In genomic region chr9:24190261-24190588, GRCm38 (mm10) we compare ENCODE assay signal across 14 mouse cellular contexts.
DNase-seq lines count a peak whose midpoint lies in the region; ATAC-seq and TF ChIP-seq lines count a peak whose summit lies in the region.
"Had no signal": no experiment of that assay in that cellular context is flagged by ENCODE, and none has a peak within 500 bp of the region (broad histone marks: within the 10 kb centered on the region; RNA-seq: fewer than 3 reads in every experiment).

No protein-coding gene starts in this region.

- DNase-seq in forebrain, embryonic 11.5 days (ENCODE audit: low spot score): no peak
- no peak for DNase-seq in left cerebral cortex, adult 2 months (ENCODE audit: extremely low spot score in 1 of 2, low spot score in 2 of 2)
- no peak for DNase-seq in left cerebral cortex, adult 11 months (ENCODE audit: low spot score)
- peak; percentile 19 for DNase-seq in forebrain, embryonic 14.5 days (ENCODE audit: low spot score)
- DNase-seq in frontal cortex, postnatal 25 days (ENCODE audit: low spot score in 2 of 2): no peak
- DNase-seq: B cell, adult 2 months; cerebellum, adult 18-20 months; kidney, adult 2 months; kidney, postnatal 25 days; liver, embryonic 13.5 days; thymus, postnatal 36 days had no signal

- WGBS in forebrain, embryonic 13.5 days: 39% methylated on average over 1 of the region's 1 CpGs
- 66% methylated on average over 1 of the region's 1 CpGs for WGBS in forebrain, embryonic 11.5 days
- WGBS in forebrain, embryonic 14.5 days: 20% methylated on average over 1 of the region's 1 CpGs
- WGBS in midbrain, embryonic 15.5 days: 55% methylated on average over 1 of the region's 1 CpGs

- H3K4me1 ChIP-seq in forebrain, embryonic 13.5 days: peaks cover 15% of the 10 kb centered on the region
- no peaks in the 10 kb centered on the region for H3K4me1 ChIP-seq in forebrain, embryonic 11.5 days (replicated peaks; ENCODE audit: control insufficient read depth, insufficient read depth, low read length)
- peaks cover 12% of the 10 kb centered on the region for H3K4me1 ChIP-seq in forebrain, embryonic 14.5 days (ENCODE audit: control insufficient read depth, insufficient read depth, low read length)
- peaks cover 11% of the 10 kb centered on the region for H3K4me1 ChIP-seq in midbrain, embryonic 15.5 days
- H3K4me1 ChIP-seq: liver, embryonic 13.5 days had no signal

- H3K36me3 ChIP-seq in forebrain, embryonic 13.5 days (ENCODE audit: poor library complexity, severe bottlenecking): no peaks in the 10 kb centered on the region
- H3K36me3 ChIP-seq in forebrain, embryonic 11.5 days (ENCODE audit: control insufficient read depth, insufficient read depth, low read length): no peaks in the 10 kb centered on the region
- H3K36me3 ChIP-seq in forebrain, embryonic 14.5 days (ENCODE audit: control insufficient read depth, insufficient read depth, low read length): no peaks in the 10 kb centered on the region
- H3K36me3 ChIP-seq in midbrain, embryonic 15.5 days (replicated peaks): no peaks in the 10 kb centered on the region
- H3K36me3 ChIP-seq: liver, embryonic 13.5 days had no signal

- peak; percentile 50 for ATAC-seq in forebrain, embryonic 13.5 days
- ATAC-seq in forebrain, embryonic 11.5 days (replicated peaks; ENCODE audit: low FRiP score): no peak
- ATAC-seq in forebrain, embryonic 14.5 days: no peak
- peak; percentile 63 for ATAC-seq in midbrain, embryonic 15.5 days (replicated peaks)
- ATAC-seq: Patski had no signal

- H3K27me3 ChIP-seq in forebrain, embryonic 13.5 days: no peaks in the 10 kb centered on the region
- H3K27me3 ChIP-seq in forebrain, embryonic 11.5 days (ENCODE audit: control insufficient read depth, insufficient read depth, low read length): no peaks in the 10 kb centered on the region
- H3K27me3 ChIP-seq in forebrain, embryonic 14.5 days (replicated peaks; ENCODE audit: control insufficient read depth, insufficient read depth, low read length): no peaks in the 10 kb centered on the region
- no peaks in the 10 kb centered on the region for H3K27me3 ChIP-seq in midbrain, embryonic 15.5 days (replicated peaks)
- H3K27me3 ChIP-seq: liver, embryonic 13.5 days; Patski had no signal

- peak overlapping the region; percentile 80 for H3K27ac ChIP-seq in forebrain, embryonic 13.5 days
- H3K27ac ChIP-seq in forebrain, embryonic 11.5 days (ENCODE audit: low read depth, low read length): no peak overlapping the region
- H3K27ac ChIP-seq in left cerebral cortex, adult 2 months: peak overlapping the region; percentile 67
- peak overlapping the region; percentile 61; the same call in 1 of the 2 replicates for H3K27ac ChIP-seq in forebrain, embryonic 14.5 days (ENCODE audit: low read depth, low read length)
- H3K27ac ChIP-seq in midbrain, embryonic 15.5 days: 0 out of 2 replicates have a peak overlapping the region, but pooled peaks have one; percentile 30
- H3K27ac ChIP-seq: liver, embryonic 13.5 days had no signal

- intact Hi-C loops in left cerebral cortex, adult 2 months (cut with DNase I): no loop called here

- no peak overlapping the region for H3K4me2 ChIP-seq in forebrain, embryonic 13.5 days
- no peak overlapping the region for H3K4me2 ChIP-seq in forebrain, embryonic 11.5 days (ENCODE audit: low read depth, low read length, severe bottlenecking)
- no peak overlapping the region for H3K4me2 ChIP-seq in forebrain, embryonic 14.5 days (ENCODE audit: low read length)
- H3K4me2 ChIP-seq in midbrain, embryonic 15.5 days: no peak overlapping the region
- H3K4me2 ChIP-seq: liver, embryonic 13.5 days had no signal

- no peaks in the 10 kb centered on the region for H3K9me3 ChIP-seq in forebrain, embryonic 13.5 days (replicated peaks)
- no peaks in the 10 kb centered on the region for H3K9me3 ChIP-seq in forebrain, embryonic 11.5 days (ENCODE audit: control insufficient read depth, low read length)
- no peaks in the 10 kb centered on the region for H3K9me3 ChIP-seq in forebrain, embryonic 14.5 days (replicated peaks; ENCODE audit: control insufficient read depth, low read length)
- H3K9me3 ChIP-seq in midbrain, embryonic 15.5 days: no peaks in the 10 kb centered on the region
- H3K9me3 ChIP-seq: liver, embryonic 13.5 days had no signal

- no peak overlapping the region for H3K9ac ChIP-seq in forebrain, embryonic 13.5 days
- no peak overlapping the region for H3K9ac ChIP-seq in forebrain, embryonic 11.5 days (ENCODE audit: low read length)
- no peak overlapping the region for H3K9ac ChIP-seq in forebrain, embryonic 14.5 days (ENCODE audit: low read length)
- H3K9ac ChIP-seq in midbrain, embryonic 15.5 days: no peak overlapping the region
- H3K9ac ChIP-seq: liver, embryonic 13.5 days had no signal

- no peak overlapping the region for H3K4me3 ChIP-seq in forebrain, embryonic 13.5 days
- H3K4me3 ChIP-seq in forebrain, embryonic 11.5 days (ENCODE audit: low read depth, low read length): no peak overlapping the region
- no peak overlapping the region for H3K4me3 ChIP-seq in left cerebral cortex, adult 2 months
- no peak overlapping the region for H3K4me3 ChIP-seq in forebrain, embryonic 14.5 days (ENCODE audit: low read depth, low read length)
- no peak overlapping the region for H3K4me3 ChIP-seq in midbrain, embryonic 15.5 days
- H3K4me3 ChIP-seq: liver, embryonic 13.5 days had no signal

- no peak for TF ChIP-seq CTCF in left cerebral cortex, adult 2 months (IDR thresholded peaks at IDR 0.05)

Comparison
In these comparisons a context has a peak if more than half of its experiments do, and no peak if none do; other contexts are left out.
1. ATAC-seq: peak in forebrain, embryonic 13.5 days (single experiment) and midbrain, embryonic 15.5 days (single experiment); none in forebrain, embryonic 11.5 days (single experiment) and forebrain, embryonic 14.5 days (single experiment).